14 mouse cellular contexts compared by ENCODE assay signal in genomic region chr5:113120741-113121590, GRCm38 (mm10). TPM values are rescaled to one million over a fixed set of nuclear protein-coding genes. Genes with fewer than 3 reads are reported as not detected.
A peak's percentile ranks its signal among the peaks of the same experiment; 100 is the strongest.
DNase-seq lines count a peak whose midpoint lies in the region; ATAC-seq lines count a peak whose summit lies in the region.
"Had no signal": no experiment of that assay in that cellular context is flagged by ENCODE, and none has a peak within 500 bp of the region (broad histone marks: within the 10 kb centered on the region; RNA-seq: fewer than 3 reads in every experiment).

No protein-coding gene starts in this region.

- no peaks in the 10 kb centered on the region for H3K36me3 ChIP-seq in heart, embryonic 11.5 days (ENCODE audit: control insufficient read depth, insufficient read depth, low read length)
- H3K36me3 ChIP-seq in liver, embryonic 11.5 days (ENCODE audit: control insufficient read depth, insufficient read depth, low read length), result no peaks in the 10 kb centered on the region
- no peaks in the 10 kb centered on the region for H3K36me3 ChIP-seq in embryonic facial prominence, embryonic 10.5 days (replicated peaks)
- no peaks in the 10 kb centered on the region for H3K36me3 ChIP-seq in limb, embryonic 12.5 days
- no peaks in the 10 kb centered on the region for H3K36me3 ChIP-seq in midbrain, embryonic 15.5 days (replicated peaks)

- 28% methylated on average over 15 of the region's 15 CpGs for WGBS in heart, embryonic 11.5 days (ENCODE audit: insufficient replicate concordance)
- WGBS in liver, embryonic 11.5 days, result 32% methylated on average over 15 of the region's 15 CpGs
- WGBS in embryonic facial prominence, embryonic 10.5 days, result 30% methylated on average over 15 of the region's 15 CpGs
- 3% methylated on average over 15 of the region's 15 CpGs for WGBS in limb, embryonic 12.5 days
- 40% methylated on average over 15 of the region's 15 CpGs for WGBS in midbrain, embryonic 15.5 days

- ATAC-seq in heart, embryonic 11.5 days (replicated peaks; ENCODE audit: insufficient number of reproducible peaks, low FRiP score, low TSS enrichment), result no peak
- ATAC-seq in liver, embryonic 11.5 days (replicated peaks; ENCODE audit: low FRiP score), result no peak
- peak; percentile 80 for ATAC-seq in limb, embryonic 12.5 days (ENCODE audit: insufficient number of reproducible peaks, insufficient read depth, low FRiP score, low TSS enrichment, low read depth)
- ATAC-seq in midbrain, embryonic 15.5 days (replicated peaks), result no peak
- ATAC-seq: inflammation-experienced regulatory T-cells, adult 6 months had no signal

- peaks cover 59% of the 10 kb centered on the region for H3K4me1 ChIP-seq in heart, embryonic 11.5 days (ENCODE audit: control insufficient read depth, insufficient read depth, low read length)
- peaks cover 49% of the 10 kb centered on the region for H3K4me1 ChIP-seq in liver, embryonic 11.5 days (replicated peaks; ENCODE audit: control insufficient read depth, insufficient read depth, low read length)
- H3K4me1 ChIP-seq in embryonic facial prominence, embryonic 10.5 days, result peaks cover 60% of the 10 kb centered on the region
- H3K4me1 ChIP-seq in limb, embryonic 12.5 days (replicated peaks), result peaks cover 55% of the 10 kb centered on the region
- peaks cover 27% of the 10 kb centered on the region for H3K4me1 ChIP-seq in midbrain, embryonic 15.5 days

- no peak for DNase-seq in heart, adult 18-20 months
- no peak for DNase-seq in liver, embryonic 11.5 days (ENCODE audit: low spot score)
- no peak for DNase-seq in liver
- DNase-seq in embryonic facial prominence, embryonic 10.5 days (ENCODE audit: low spot score), result peak; percentile 42
- no peak for DNase-seq in Muller cell, postnatal 12 days (ENCODE audit: inconsistent ontology term)
- DNase-seq: lung, adult 18-20 months; right cerebral cortex, postnatal 4 days; thymus, postnatal 25 days had no signal

- H3K27me3 ChIP-seq in heart, embryonic 11.5 days (ENCODE audit: control insufficient read depth, insufficient read depth, low read length), result no peaks in the 10 kb centered on the region
- H3K27me3 ChIP-seq in liver, embryonic 11.5 days (replicated peaks; ENCODE audit: control insufficient read depth, insufficient read depth, low read length), result no peaks in the 10 kb centered on the region
- peaks cover 20% of the 10 kb centered on the region for H3K27me3 ChIP-seq in embryonic facial prominence, embryonic 10.5 days (replicated peaks; ENCODE audit: low read depth, poor library complexity, severe bottlenecking)
- no peaks in the 10 kb centered on the region; the same call in 1 of the 2 replicates for H3K27me3 ChIP-seq in limb, embryonic 12.5 days
- no peaks in the 10 kb centered on the region for H3K27me3 ChIP-seq in midbrain, embryonic 15.5 days (replicated peaks)

- H3K27ac ChIP-seq in heart, embryonic 11.5 days (ENCODE audit: low read depth, low read length), result no peak overlapping the region; the same call in 1 of the 2 replicates
- H3K27ac ChIP-seq in liver, embryonic 11.5 days (ENCODE audit: low read depth, low read length), result no peak overlapping the region
- peak overlapping the region; percentile 70 for H3K27ac ChIP-seq in embryonic facial prominence, embryonic 10.5 days (replicated peaks)
- H3K27ac ChIP-seq in limb, embryonic 12.5 days, result peak overlapping the region; percentile 88
- no peak overlapping the region for H3K27ac ChIP-seq in midbrain, embryonic 15.5 days

- H3K4me3 ChIP-seq in heart, embryonic 11.5 days (ENCODE audit: low read depth, low read length), result no peak overlapping the region
- H3K4me3 ChIP-seq in liver, embryonic 11.5 days (ENCODE audit: low read depth, low read length), result no peak overlapping the region
- H3K4me3 ChIP-seq in embryonic facial prominence, embryonic 10.5 days, result no peak overlapping the region
- no peak overlapping the region for H3K4me3 ChIP-seq in limb, embryonic 12.5 days (replicated peaks)
- H3K4me3 ChIP-seq in midbrain, embryonic 15.5 days, result no peak overlapping the region

- 0 out of 2 replicates have a peak overlapping the region, but pooled peaks have one; percentile 44 for H3K9ac ChIP-seq in heart, embryonic 11.5 days (ENCODE audit: low read depth, low read length)
- 0 out of 2 replicates have a peak overlapping the region, but pooled peaks have one; percentile 34 for H3K9ac ChIP-seq in liver, embryonic 11.5 days (ENCODE audit: low read depth, low read length)
- H3K9ac ChIP-seq in limb, embryonic 12.5 days (replicated peaks), result no peak overlapping the region
- H3K9ac ChIP-seq in midbrain, embryonic 15.5 days, result no peak overlapping the region

- no peaks in the 10 kb centered on the region for H3K9me3 ChIP-seq in heart, embryonic 11.5 days (replicated peaks; ENCODE audit: control insufficient read depth, low read length)
- no peaks in the 10 kb centered on the region for H3K9me3 ChIP-seq in liver, embryonic 11.5 days (ENCODE audit: control insufficient read depth, low read length)
- H3K9me3 ChIP-seq in embryonic facial prominence, embryonic 10.5 days, result no peaks in the 10 kb centered on the region
- H3K9me3 ChIP-seq in limb, embryonic 12.5 days, result no peaks in the 10 kb centered on the region
- H3K9me3 ChIP-seq in midbrain, embryonic 15.5 days, result no peaks in the 10 kb centered on the region

- 0 out of 2 replicates have a peak overlapping the region, but pooled peaks have one; percentile 9 for H3K4me2 ChIP-seq in heart, embryonic 11.5 days
- H3K4me2 ChIP-seq in liver, embryonic 11.5 days, result no peak overlapping the region; the same call in none of the 2 replicates
- H3K4me2 ChIP-seq in limb, embryonic 12.5 days, result peak overlapping the region; percentile 39
- no peak overlapping the region for H3K4me2 ChIP-seq in midbrain, embryonic 15.5 days

RNA-seq across cellular contexts. Expression of gene Crybb3, which starts 39.6 kb away (rescaled TPM):
- polyA plus RNA-seq in heart, embryonic 11.5 days (2014; fragmentation: Nextera tagmentation; extraction: Ambion mirVana), result 0.56 and 0.77 TPM in 2 replicates
- under 1 TPM; 0.23 to 0.55 TPM for total RNA-seq in heart, adult 18-20 months (2021)
- 0.27 and 0.49 TPM in 2 replicates for polyA plus RNA-seq in liver, embryonic 11.5 days (2014; fragmentation: Nextera tagmentation; extraction: Ambion mirVana)
- polyA plus RNA-seq in embryonic facial prominence, embryonic 10.5 days (2016; fragmentation: Nextera tagmentation; extraction: Ambion mirVana), result 0.97 and 1.0 TPM in 2 replicates
- polyA plus RNA-seq in limb, embryonic 12.5 days (2016; fragmentation: Nextera tagmentation; extraction: Ambion mirVana), result 1.4 TPM in 2 replicates
- polyA plus RNA-seq in midbrain, embryonic 15.5 days (2015; fragmentation: Nextera tagmentation; extraction: Ambion mirVana), result 1.1 and 1.6 TPM in 2 replicates
- total RNA-seq: common myeloid progenitor, adult 5-6 weeks had no signal

RNA-seq across cellular contexts. Expression of gene Crybb2, which starts 51.0 kb away (rescaled TPM):
- polyA plus RNA-seq in heart, embryonic 11.5 days (2014; fragmentation: Nextera tagmentation; extraction: Ambion mirVana), result not detected in 2 replicates
- not detected for total RNA-seq in heart, adult 18-20 months (2021)
- polyA plus RNA-seq in liver, embryonic 11.5 days (2014; fragmentation: Nextera tagmentation; extraction: Ambion mirVana), result not detected in 2 replicates
- not detected in 2 replicates for polyA plus RNA-seq in embryonic facial prominence, embryonic 10.5 days (2016; fragmentation: Nextera tagmentation; extraction: Ambion mirVana)
- polyA plus RNA-seq in limb, embryonic 12.5 days (2016; fragmentation: Nextera tagmentation; extraction: Ambion mirVana), result not detected in 2 replicates
- polyA plus RNA-seq in midbrain, embryonic 15.5 days (2015; fragmentation: Nextera tagmentation; extraction: Ambion mirVana), result not detected in 2 replicates
- total RNA-seq: common myeloid progenitor, adult 5-6 weeks had no signal
- polyA plus RNA-seq: frontal cortex, adult 2 months; inflammation-experienced regulatory T-cells, adult 6 months had no signal

Comparison
In these comparisons a context has a peak if more than half of its experiments do, and no peak if none do; other contexts are left out.
1. H3K27ac ChIP-seq: peak in embryonic facial prominence, embryonic 10.5 days (single experiment) and limb, embryonic 12.5 days (single experiment); none in heart, embryonic 11.5 days (single experiment), liver, embryonic 11.5 days (single experiment) and midbrain, embryonic 15.5 days (single experiment).
2. H3K4me2 ChIP-seq: peak in heart, embryonic 11.5 days (single experiment) and limb, embryonic 12.5 days (single experiment); none in liver, embryonic 11.5 days (single experiment) and midbrain, embryonic 15.5 days (single experiment).
3. H3K9ac ChIP-seq: peak in heart, embryonic 11.5 days (single experiment) and liver, embryonic 11.5 days (single experiment); none in limb, embryonic 12.5 days (single experiment) and midbrain, embryonic 15.5 days (single experiment).